Mouse (Mus musculus) bone marrow, adult 2 months (tissue): ENCODE data around the gene Slc25a29. TPM values are rescaled to one million over a fixed set of nuclear protein-coding genes. Genes with fewer than 3 reads are reported as not detected.

Experiments
- H3K27ac ChIP-seq: fragments of 200-500 bp; 2 replicates; pipeline ENCODE4 v1.5.1; 2012; ENCODE audit warnings: low read depth, mild to moderate bottlenecking, control low read depth, inconsistent platforms, low read length; ENCODE audit not compliant: control insufficient read depth, poor library complexity, insufficient read depth
- H3K4me1 ChIP-seq: fragments of 200-500 bp; 2 replicates; pipeline ENCODE4 v1.6.1; 2011; ENCODE audit warnings: low read length; ENCODE audit not compliant: control insufficient read depth, insufficient read depth
- H3K4me3 ChIP-seq: fragments of 200-500 bp; replicated peaks from 2 replicates; pipeline ENCODE3; 2011; ENCODE audit warnings: mild to moderate bottlenecking, low read depth, low read length, control low read depth; ENCODE audit not compliant: control insufficient read depth
- CTCF ChIP-seq: fragments of 200-500 bp; IDR thresholded peaks from 2 replicates; pipeline ENCODE4 v1.5.1; 2011; ENCODE audit warnings: low read length, control low read depth; ENCODE audit not compliant: control insufficient read depth, insufficient read depth
- POLR2A ChIP-seq: fragments of 200-500 bp; IDR thresholded peaks from 2 replicates; pipeline ENCODE4 v1.6.1; 2011; ENCODE audit warnings: low read depth, mild to moderate bottlenecking, control low read depth, low read length, borderline replicate concordance; ENCODE audit not compliant: control insufficient read depth
- WGBS: fragments of 180-500 bp; shearing (Covaris S2); methylation state at CpG from one replicate; pipeline ENCODE4 v1.1.7; 2018; 5-methylcytosine and 5-hydroxymethylcytosine counted together
- polyA plus RNA-seq: library from polyadenylated mRNA; stranded (reverse); fragments of >200 nt; gene quantifications from 2 replicates; pipeline ENCODE4 v1.2.4, GENCODE M21; 2011; ENCODE audit warnings: low replicate concordance; ENCODE audit not compliant: missing spikeins, insufficient read depth, insufficient read length

The Slc25a29 gene
- polyA plus RNA-seq, 1 experiment: 2.5 TPM

DNA sequence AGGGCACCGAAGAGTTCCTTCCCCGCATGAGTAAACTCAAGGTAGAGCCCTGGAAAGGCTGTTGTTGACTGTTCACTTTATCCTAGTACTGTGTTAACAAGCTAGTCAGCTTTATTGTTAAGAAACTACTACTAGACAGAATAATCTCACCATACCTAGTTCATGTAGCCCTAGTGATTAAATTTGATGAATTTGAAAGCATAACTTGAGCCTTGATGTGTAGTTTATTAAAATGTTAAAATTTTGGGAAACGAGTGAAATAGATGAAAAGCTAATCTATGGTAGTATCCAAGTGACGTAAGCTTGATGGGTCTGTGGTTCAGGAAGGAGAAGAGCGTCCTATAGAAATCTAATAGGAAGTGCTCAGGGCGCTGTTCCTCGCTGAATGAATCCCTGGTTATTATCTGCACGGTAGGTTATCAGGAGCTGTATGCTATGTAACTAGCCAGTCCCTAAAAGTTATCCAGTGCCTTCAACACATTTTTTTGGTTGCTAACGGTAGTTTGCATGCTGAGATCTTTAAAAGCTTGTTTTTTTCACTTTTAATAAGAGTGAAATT, 40.6 kb downstream of the Slc25a29 start:
- no peak for TF ChIP-seq POLR2A
- H3K4me1 ChIP-seq: no peaks in the 10 kb centered on the region; the same call in 1 of the 2 replicates
- peak overlapping the region; percentile 45 for H3K4me3 ChIP-seq
- 4% methylated on average over 9 of the region's 9 CpGs for WGBS
- H3K27ac ChIP-seq: peak overlapping the region; percentile 100; the same call in 1 of the 2 replicates

DNA sequence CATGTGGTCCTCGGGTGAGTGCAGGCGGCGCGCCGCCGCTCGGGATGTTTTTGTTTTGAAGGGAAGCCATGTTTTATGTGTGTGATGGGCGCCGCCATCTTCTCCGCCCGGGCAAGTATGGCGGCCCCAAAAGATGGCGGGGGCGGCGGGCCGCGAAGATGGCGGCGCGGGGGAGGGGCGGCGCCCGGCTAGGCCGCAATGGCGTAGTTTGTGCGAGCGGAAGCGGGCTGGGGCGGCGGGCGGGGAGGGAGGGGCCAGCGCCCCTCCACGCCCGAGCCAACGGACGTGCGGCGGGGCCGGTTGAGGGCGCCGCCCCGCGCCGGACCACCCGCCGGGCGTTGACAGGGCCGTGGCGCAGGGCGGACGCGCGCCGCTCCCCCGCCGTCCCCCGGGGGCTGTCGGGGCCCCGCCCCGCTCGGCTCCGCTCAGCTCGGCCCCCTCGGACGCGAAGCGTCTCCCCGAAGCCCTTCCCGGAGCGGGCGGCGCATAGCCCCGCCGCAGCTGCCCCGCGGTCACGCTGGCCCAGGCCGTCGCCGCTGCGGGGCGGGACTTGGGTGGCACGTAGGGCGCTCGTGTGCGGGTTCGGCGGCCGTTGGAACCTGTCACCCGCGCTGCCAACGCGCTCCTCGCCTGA, 41.5 kb downstream of the Slc25a29 start:
- H3K27ac ChIP-seq: peak overlapping the region; percentile 100
- WGBS: under 1% methylated on average over 90 of the region's 94 CpGs
- peak overlapping the region; percentile 99 for H3K4me3 ChIP-seq
- H3K4me1 ChIP-seq: no peaks in the 10 kb centered on the region; the same call in 1 of the 2 replicates
- TF ChIP-seq POLR2A: peak; percentile 28; the same call in 1 of the 2 replicates
- TF ChIP-seq CTCF: no peak

GRCm38 (mm10) chr12:108793453-108793941, 42.2 kb downstream of the Slc25a29 start:
- H3K4me3 ChIP-seq: peak overlapping the region; percentile 99
- H3K27ac ChIP-seq: peak overlapping the region; percentile 100
- no peaks in the 10 kb centered on the region; the same call in 1 of the 2 replicates for H3K4me1 ChIP-seq
- under 1% methylated on average over 67 of the region's 71 CpGs for WGBS
- TF ChIP-seq POLR2A (no peak), CTCF (no peak)

DNA sequence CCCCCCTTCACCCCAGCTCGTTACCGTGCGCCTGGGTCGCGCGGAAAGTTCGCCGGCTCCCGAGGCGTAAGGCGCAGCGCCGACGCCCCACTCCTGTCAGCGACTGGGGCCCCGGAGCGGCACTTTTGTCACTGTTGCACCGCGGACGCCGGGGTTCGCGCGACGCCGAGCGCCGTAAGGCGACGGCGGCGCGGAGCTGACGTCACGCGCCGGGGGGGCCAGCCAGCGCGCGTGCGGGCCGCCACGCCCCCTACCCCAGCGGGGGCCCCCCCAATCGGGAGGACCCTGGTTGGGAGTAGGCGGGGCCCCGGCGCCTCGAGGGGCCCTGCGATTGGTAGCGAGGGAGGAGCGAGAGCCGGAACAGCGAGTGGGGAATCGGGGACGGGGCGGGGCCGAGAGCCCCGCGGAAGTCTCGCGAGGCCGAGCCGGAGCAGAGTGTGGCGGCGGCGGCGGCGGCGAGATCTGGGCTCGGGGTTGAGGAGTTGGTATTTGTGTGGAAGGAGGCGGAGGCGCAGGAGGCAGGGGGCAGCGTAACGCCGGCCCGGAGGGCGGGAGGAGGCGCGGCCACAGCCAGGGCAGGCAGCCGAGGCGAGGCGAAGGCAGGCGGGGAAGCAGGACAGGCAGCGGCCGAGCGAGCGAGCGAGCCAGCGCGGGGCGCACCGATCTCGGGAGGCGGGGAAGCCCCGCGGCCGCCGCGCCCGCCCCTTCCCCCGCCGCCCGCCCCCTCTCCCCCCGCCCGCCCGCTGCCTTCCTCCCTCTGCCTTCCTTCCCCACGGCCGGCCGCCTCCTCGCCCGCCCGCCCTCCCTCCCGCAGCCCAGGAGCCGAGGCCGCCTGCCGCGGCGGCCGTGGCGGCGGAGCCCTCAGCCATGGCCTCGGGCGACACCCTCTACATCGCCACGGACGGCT, 42.9 kb downstream of the Slc25a29 start, which contains the start of gene Yy1:
Gene Yy1 (plus strand): TSS at position 428 of the 907 bp plus-strand sequence.
- peak within 1 kb of the TSS; percentile 99 for H3K4me3 ChIP-seq
- under 1% methylated on average over 97 of the region's 127 CpGs for WGBS
- peak within 1 kb of the TSS; percentile 100 for H3K27ac ChIP-seq
- no peaks in the 10 kb centered on the region; the same call in 1 of the 2 replicates for H3K4me1 ChIP-seq
- peak; percentile 85 for TF ChIP-seq POLR2A
- no peak for TF ChIP-seq CTCF

GRCm38 (mm10) chr12:108792152-108792545, 43.5 kb downstream of the Slc25a29 start:
- H3K4me1 ChIP-seq: no peaks in the 10 kb centered on the region; the same call in 1 of the 2 replicates
- under 1% methylated on average over 52 of the region's 52 CpGs for WGBS
- TF ChIP-seq POLR2A (peak; percentile 54; the same call in 1 of the 2 replicates), CTCF (no peak)
- H3K4me3 ChIP-seq: peak overlapping the region; percentile 97
- H3K27ac ChIP-seq: peak overlapping the region; percentile 100

GRCm38 (mm10) chr12:108787329-108787728, 48.4 kb downstream of the Slc25a29 start:
- no peak overlapping the region for H3K4me3 ChIP-seq
- peaks cover 2% of the 10 kb centered on the region; the same call in 1 of the 2 replicates for H3K4me1 ChIP-seq
- no peak for TF ChIP-seq CTCF
- no peak for TF ChIP-seq POLR2A
- H3K27ac ChIP-seq: no peak overlapping the region
- 81% methylated on average over 2 of the region's 2 CpGs for WGBS

GRCm38 (mm10) chr12:108785161-108785560, 50.5 kb downstream of the Slc25a29 start:
- TF ChIP-seq CTCF (no peak), POLR2A (no peak)
- Histone ChIP-seq H3K27ac (no peak overlapping the region), H3K4me1 (peaks cover 2% of the 10 kb centered on the region; the same call in 1 of the 2 replicates), H3K4me3 (no peak overlapping the region)
- 34% methylated on average over 4 of the region's 4 CpGs for WGBS
